Mouse (Mus musculus): ENCODE data around the gene Cd86. TPM values are rescaled to one million over a fixed set of nuclear protein-coding genes. Genes with fewer than 3 reads are reported as not detected.

Cd86 gene
- polyA plus RNA-seq, 1 experiment, result not detected

DNA sequence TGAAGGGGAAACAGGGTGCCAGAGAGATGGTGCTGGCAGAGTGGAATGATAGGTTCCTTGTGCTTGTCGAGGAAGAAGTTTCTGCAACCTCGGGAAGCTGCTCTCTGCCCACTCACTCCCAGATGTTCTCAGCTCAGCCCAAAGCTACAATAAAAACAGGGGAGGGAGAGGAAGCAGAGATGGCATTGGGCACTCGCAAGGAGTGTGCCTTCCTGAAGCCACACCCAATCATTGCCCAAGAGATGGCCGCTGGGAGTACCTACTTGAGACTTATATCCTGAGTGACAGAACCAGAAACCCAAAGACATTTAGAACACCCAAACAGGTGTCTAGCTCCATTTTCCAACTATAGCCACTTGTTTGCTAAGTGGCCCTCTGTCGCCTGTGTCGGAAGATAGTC is 20.8 kb downstream of the Cd86 start:
- H3K4me3 ChIP-seq (ENCODE audit: insufficient read depth, low read depth, low read length), result no peak overlapping the region
- no peak overlapping the region for H3K27ac ChIP-seq (ENCODE audit: insufficient read depth, low read depth, low read length)
- 70% methylated on average over 6 of the region's 6 CpGs for WGBS
- H3K4me1 ChIP-seq (ENCODE audit: control insufficient read depth, insufficient read depth, low read length), result peaks cover 3% of the 10 kb centered on the region
- TF ChIP-seq CTCF (IDR thresholded peaks at IDR 0.05; ENCODE audit: insufficient read depth, low read depth, low read length) (no peak), POLR2A (IDR thresholded peaks at IDR 0.05; ENCODE audit: insufficient read depth, low read depth, low read length) (no peak)

- Histone ChIP-seq H3K4me1 (ENCODE audit: control insufficient read depth, insufficient read depth, low read length) (peaks cover 3% of the 10 kb centered on the region), H3K4me3 (ENCODE audit: insufficient read depth, low read depth, low read length) (no peak overlapping the region), H3K27ac (ENCODE audit: insufficient read depth, low read depth, low read length) (no peak overlapping the region)
- TF ChIP-seq CTCF (IDR thresholded peaks at IDR 0.05; ENCODE audit: insufficient read depth, low read depth, low read length), result no peak
- TF ChIP-seq POLR2A (IDR thresholded peaks at IDR 0.05; ENCODE audit: insufficient read depth, low read depth, low read length), result no peak
- WGBS, result 88% methylated on average over 5 of the region's 5 CpGs
Observed at GRCm38 (mm10) chr16:36642696-36643046, 23.2 kb downstream of the Cd86 start.

DNA sequence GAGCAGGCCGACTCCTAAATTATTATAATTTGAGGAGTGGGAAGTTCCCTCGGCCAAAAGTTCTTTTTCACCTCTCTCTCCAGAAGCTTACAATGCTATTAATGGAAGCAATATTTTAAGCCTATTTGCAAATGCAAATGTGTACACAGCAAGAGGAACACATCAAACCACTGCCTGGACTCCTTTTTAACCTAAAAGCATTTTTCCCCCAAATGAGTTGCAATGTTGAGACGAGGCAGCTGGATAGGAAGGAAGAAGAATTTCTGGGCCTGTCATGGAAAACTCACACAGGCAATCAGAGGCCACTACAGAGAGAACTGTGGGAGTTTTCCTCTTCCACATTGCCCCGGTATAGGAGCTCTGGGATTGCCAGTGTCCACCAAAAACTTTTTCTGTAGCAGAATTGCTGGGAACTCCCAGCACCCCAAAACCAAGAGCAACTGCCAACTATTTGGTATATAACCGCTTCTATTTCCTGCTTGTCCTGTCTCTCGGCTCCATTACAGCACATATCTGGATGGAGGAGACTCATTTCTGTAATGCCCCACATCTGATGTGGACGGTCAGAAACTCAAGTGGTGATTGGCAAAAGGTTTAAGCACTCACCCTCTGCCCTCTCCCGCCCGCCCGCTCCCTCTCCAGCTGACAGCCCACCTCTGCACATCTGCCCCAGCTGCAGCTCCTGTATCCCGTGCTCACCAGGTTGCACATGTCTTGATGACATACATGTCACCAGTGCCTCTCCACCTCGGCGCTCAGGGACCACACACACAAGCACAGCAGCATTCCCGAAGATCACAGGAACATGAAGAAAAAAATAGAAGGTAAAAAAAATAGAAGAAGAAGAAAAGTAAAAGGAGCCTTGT is 23.8 kb downstream of the Cd86 start:
- WGBS, result 72% methylated on average over 14 of the region's 14 CpGs
- Histone ChIP-seq H3K4me3 (ENCODE audit: insufficient read depth, low read depth, low read length) (no peak overlapping the region), H3K4me1 (ENCODE audit: control insufficient read depth, insufficient read depth, low read length) (peaks cover 3% of the 10 kb centered on the region), H3K27ac (ENCODE audit: insufficient read depth, low read depth, low read length) (no peak overlapping the region)
- TF ChIP-seq POLR2A (IDR thresholded peaks at IDR 0.05; ENCODE audit: insufficient read depth, low read depth, low read length), result no peak

GRCm38 (mm10) chr16:36640993-36641392 is 24.9 kb downstream of the Cd86 start:
- 81% methylated on average over 5 of the region's 5 CpGs for WGBS
- Histone ChIP-seq H3K27ac (ENCODE audit: insufficient read depth, low read depth, low read length) (no peak overlapping the region), H3K4me3 (ENCODE audit: insufficient read depth, low read depth, low read length) (no peak overlapping the region), H3K4me1 (ENCODE audit: control insufficient read depth, insufficient read depth, low read length) (peaks cover 3% of the 10 kb centered on the region)
- TF ChIP-seq CTCF (IDR thresholded peaks at IDR 0.05; ENCODE audit: insufficient read depth, low read depth, low read length) (no peak), POLR2A (IDR thresholded peaks at IDR 0.05; ENCODE audit: insufficient read depth, low read depth, low read length) (no peak)

GRCm38 (mm10) chr16:36639812-36640504 is 25.9 kb downstream of the Cd86 start:
- H3K27ac ChIP-seq (ENCODE audit: insufficient read depth, low read depth, low read length), result no peak overlapping the region
- H3K4me1 ChIP-seq (ENCODE audit: control insufficient read depth, insufficient read depth, low read length), result peaks cover 1% of the 10 kb centered on the region
- no peak for TF ChIP-seq CTCF (IDR thresholded peaks at IDR 0.05; ENCODE audit: insufficient read depth, low read depth, low read length)
- no peak for TF ChIP-seq POLR2A (IDR thresholded peaks at IDR 0.05; ENCODE audit: insufficient read depth, low read depth, low read length)
- H3K4me3 ChIP-seq (ENCODE audit: insufficient read depth, low read depth, low read length), result no peak overlapping the region
- 84% methylated on average over 16 of the region's 16 CpGs for WGBS

- Histone ChIP-seq H3K27ac (ENCODE audit: insufficient read depth, low read depth, low read length) (no peak overlapping the region), H3K4me1 (ENCODE audit: control insufficient read depth, insufficient read depth, low read length) (no peaks in the 10 kb centered on the region), H3K4me3 (ENCODE audit: insufficient read depth, low read depth, low read length) (no peak overlapping the region)
- WGBS, result 55% methylated on average over 4 of the region's 4 CpGs
- TF ChIP-seq CTCF (IDR thresholded peaks at IDR 0.05; ENCODE audit: insufficient read depth, low read depth, low read length) (no peak), POLR2A (IDR thresholded peaks at IDR 0.05; ENCODE audit: insufficient read depth, low read depth, low read length) (no peak)
Observed at GRCm38 (mm10) chr16:36636800-36637199, 29.1 kb downstream of the Cd86 start.

DNA sequence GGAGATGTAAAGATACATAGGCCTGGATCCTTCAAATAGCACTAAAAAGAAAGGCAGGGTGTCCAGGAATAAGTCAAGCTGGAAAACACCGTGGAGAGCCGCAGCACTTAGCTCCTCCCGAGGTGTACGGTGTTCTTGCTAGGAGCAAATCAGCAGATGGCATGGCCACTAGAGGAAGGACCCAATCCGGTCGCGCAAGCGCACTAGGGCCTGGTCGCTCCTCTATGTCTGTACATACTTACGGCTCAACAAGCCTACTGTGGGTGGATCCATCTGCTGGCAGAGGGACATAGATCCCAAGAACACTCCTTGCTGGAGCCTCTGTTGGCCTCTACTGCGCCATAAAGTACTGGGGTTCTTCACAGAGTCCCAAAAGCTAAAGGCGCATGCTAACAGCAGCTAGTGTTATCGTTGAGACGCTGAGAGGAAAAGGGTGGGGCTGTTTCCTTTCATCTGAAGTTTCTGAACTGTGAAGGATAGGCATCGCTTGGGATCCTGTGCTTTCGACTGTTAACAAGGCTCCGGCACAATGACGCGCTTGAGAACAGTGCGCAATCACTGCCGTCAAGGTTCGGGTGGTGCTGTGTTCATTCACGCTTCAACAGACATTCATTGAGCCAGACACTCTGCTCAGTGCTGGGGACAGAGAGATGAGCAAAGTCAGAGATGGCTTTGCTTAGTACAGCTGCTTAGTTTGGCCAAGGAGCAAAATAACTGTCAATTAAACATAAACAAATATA is 30.7 kb downstream of the Cd86 start:
- Histone ChIP-seq H3K27ac (ENCODE audit: insufficient read depth, low read depth, low read length) (no peak overlapping the region), H3K4me3 (ENCODE audit: insufficient read depth, low read depth, low read length) (no peak overlapping the region), H3K4me1 (ENCODE audit: control insufficient read depth, insufficient read depth, low read length) (no peaks in the 10 kb centered on the region)
- no peak for TF ChIP-seq CTCF (IDR thresholded peaks at IDR 0.05; ENCODE audit: insufficient read depth, low read depth, low read length)
- no peak for TF ChIP-seq POLR2A (IDR thresholded peaks at IDR 0.05; ENCODE audit: insufficient read depth, low read depth, low read length)
- WGBS, result 90% methylated on average over 23 of the region's 23 CpGs

GRCm38 (mm10) chr16:36634421-36634820 is 31.5 kb downstream of the Cd86 start:
- whole genome bisulfite sequencing, result 91% methylated on average over 2 of the region's 2 CpGs
- Histone ChIP-seq H3K4me3 (ENCODE audit: insufficient read depth, low read depth, low read length) (no peak overlapping the region), H3K27ac (ENCODE audit: insufficient read depth, low read depth, low read length) (no peak overlapping the region), H3K4me1 (ENCODE audit: control insufficient read depth, insufficient read depth, low read length) (no peaks in the 10 kb centered on the region)
- TF ChIP-seq POLR2A (IDR thresholded peaks at IDR 0.05; ENCODE audit: insufficient read depth, low read depth, low read length), result no peak
- TF ChIP-seq CTCF (IDR thresholded peaks at IDR 0.05; ENCODE audit: insufficient read depth, low read depth, low read length), result no peak

DNA sequence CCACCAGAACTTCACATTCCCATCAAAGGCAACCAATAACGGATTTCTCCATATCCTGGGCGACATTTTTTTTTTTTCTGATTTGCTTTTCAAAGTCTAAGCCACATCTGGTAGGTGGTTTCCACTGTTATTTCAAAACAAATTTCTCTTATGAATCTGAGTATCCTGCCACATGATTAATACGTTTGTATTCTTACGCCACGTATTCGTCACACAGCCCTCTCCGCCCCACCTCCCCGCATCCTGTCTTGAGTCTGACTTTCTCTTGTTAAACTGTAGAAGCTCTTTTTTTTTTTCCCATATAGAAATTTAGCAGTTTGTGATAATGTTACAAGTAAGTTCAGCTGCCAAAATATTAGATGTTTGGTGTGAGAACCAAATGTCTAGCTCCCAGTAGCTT is 33.7 kb downstream of the Cd86 start:
- TF ChIP-seq CTCF (IDR thresholded peaks at IDR 0.05; ENCODE audit: insufficient read depth, low read depth, low read length), result no peak
- no peak for TF ChIP-seq POLR2A (IDR thresholded peaks at IDR 0.05; ENCODE audit: insufficient read depth, low read depth, low read length)
- Histone ChIP-seq H3K4me1 (ENCODE audit: control insufficient read depth, insufficient read depth, low read length) (no peaks in the 10 kb centered on the region), H3K27ac (ENCODE audit: insufficient read depth, low read depth, low read length) (no peak overlapping the region), H3K4me3 (ENCODE audit: insufficient read depth, low read depth, low read length) (no peak overlapping the region)
- WGBS, result 90% methylated on average over 8 of the region's 8 CpGs

Data from olfactory bulb, adult 2 months (tissue).